Mouse (Mus musculus): ENCODE data around the gene Dip2c.

The Dip2c gene

GRCm38 (mm10) chr13:9426779-9427178 lies 150.5 kb downstream of the Dip2c start:
- peak; percentile 15 for DNase-seq

- DNase-seq, result no peak
Observed at GRCm38 (mm10) chr13:9429884-9430283, 153.6 kb downstream of the Dip2c start.

GRCm38 (mm10) chr13:9430724-9431123 lies 154.4 kb downstream of the Dip2c start:
- no peak for DNase-seq

- DNase-seq, result no peak
Observed at GRCm38 (mm10) chr13:9431441-9431840, 155.1 kb downstream of the Dip2c start.

- no peak for DNase-seq
Observed at GRCm38 (mm10) chr13:9443066-9443465, 166.7 kb downstream of the Dip2c start.

GRCm38 (mm10) chr13:9445533-9446294 lies 169.4 kb downstream of the Dip2c start:
- no peak for DNase-seq

GRCm38 (mm10) chr13:9446448-9447115 lies 170.3 kb downstream of the Dip2c start:
- DNase-seq, result no peak

GRCm38 (mm10) chr13:9450276-9450675 lies 173.9 kb downstream of the Dip2c start:
- no peak for DNase-seq

- DNase-seq, result no peak
Observed at GRCm38 (mm10) chr13:9451952-9452351, 175.6 kb downstream of the Dip2c start.

- no peak for DNase-seq
Observed at GRCm38 (mm10) chr13:9454426-9455177, 178.3 kb downstream of the Dip2c start.

GRCm38 (mm10) chr13:9455979-9456378 lies 179.7 kb downstream of the Dip2c start:
- no peak for DNase-seq

- DNase-seq, result no peak
Observed at GRCm38 (mm10) chr13:9457420-9458308, 181.3 kb downstream of the Dip2c start.

GRCm38 (mm10) chr13:9464457-9464856 lies 188.1 kb downstream of the Dip2c start:
- no peak for DNase-seq

- peak; percentile 79 for DNase-seq
Observed at GRCm38 (mm10) chr13:9467216-9467615, 190.9 kb downstream of the Dip2c start.

- DNase-seq, result no peak
Observed at GRCm38 (mm10) chr13:9473383-9473782, 197.1 kb downstream of the Dip2c start.

GRCm38 (mm10) chr13:9481722-9482121 lies 205.4 kb downstream of the Dip2c start:
- DNase-seq, result no peak

- no peak for DNase-seq
Observed at GRCm38 (mm10) chr13:9489696-9490095, 213.4 kb downstream of the Dip2c start.

- peak; percentile 37 for DNase-seq
Observed at GRCm38 (mm10) chr13:9494726-9495125, 218.4 kb downstream of the Dip2c start.

GRCm38 (mm10) chr13:9504118-9504856 lies 228.0 kb downstream of the Dip2c start:
- DNase-seq, result no peak

- no peak for DNase-seq
Observed at GRCm38 (mm10) chr13:9538556-9538955, 262.2 kb downstream of the Dip2c start.

GRCm38 (mm10) chr13:9547698-9548344 lies 271.5 kb downstream of the Dip2c start:
- DNase-seq, result no peak
